Mouse (Mus musculus) activated CD4-positive, CD25-positive, alpha-beta regulatory T cell (primary cell): ENCODE data around the gene Akap14. TPM values are rescaled to one million over a fixed set of nuclear protein-coding genes. Genes with fewer than 3 reads are reported as not detected.

ENCODE experiments used
- polyA plus RNA-seq, 2 experiments: library from polyadenylated mRNA; unstranded; fragments of 100-300 nt; shearing (Covaris generic); gene quantifications; one replicate each; pipeline ENCODE4 v1.2.1; 2017

Akap14 gene
- under 1 TPM; 0.08 to 0.26 TPM for polyA plus RNA-seq

DNA sequence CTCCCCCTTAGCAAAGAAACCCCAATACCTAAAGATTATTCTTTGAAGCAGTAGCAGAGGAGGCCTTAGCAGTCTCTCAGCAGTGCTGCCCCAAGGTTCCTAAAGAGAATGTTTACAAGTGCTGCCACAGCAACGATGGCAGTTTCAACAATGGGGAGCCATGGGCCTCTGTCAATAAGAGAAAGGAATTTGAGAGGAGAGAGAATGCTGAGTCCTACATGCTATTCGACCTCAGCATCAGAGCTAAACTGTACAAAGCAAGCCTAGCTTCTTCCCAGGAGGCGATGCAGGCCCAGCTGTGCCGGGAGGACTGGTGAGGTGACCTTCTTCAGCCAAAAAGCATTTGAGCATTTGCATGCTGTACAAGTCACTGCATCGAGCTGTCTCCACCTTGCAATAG is at the start of gene Akap14:
Akap14 (minus strand) TSS at position 101 of the 400 bp plus-strand sequence.

DNA sequence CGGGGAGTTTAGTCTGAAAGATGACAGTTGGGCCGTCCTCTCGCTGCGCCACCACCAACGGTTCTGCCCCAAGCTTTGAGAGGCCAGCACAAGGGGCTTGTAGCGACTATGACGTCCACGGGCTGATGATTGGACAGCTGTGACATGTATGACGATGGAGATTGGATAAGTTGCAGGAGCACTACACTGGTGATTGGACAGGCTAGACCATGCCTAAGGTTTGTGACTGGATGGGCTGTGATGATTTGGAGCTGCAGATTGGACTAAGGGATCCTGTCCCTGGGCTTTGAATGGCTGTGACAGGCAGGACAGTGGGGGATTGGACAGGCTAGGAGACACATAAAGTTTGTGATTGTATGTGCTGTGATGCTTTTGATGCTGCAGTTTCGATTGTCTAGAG is 42.3 kb upstream of the Akap14 start, which contains the start of gene Gm9:
Gm9 (minus strand) TSS at position 101 of the 400 bp plus-strand sequence.

DNA sequence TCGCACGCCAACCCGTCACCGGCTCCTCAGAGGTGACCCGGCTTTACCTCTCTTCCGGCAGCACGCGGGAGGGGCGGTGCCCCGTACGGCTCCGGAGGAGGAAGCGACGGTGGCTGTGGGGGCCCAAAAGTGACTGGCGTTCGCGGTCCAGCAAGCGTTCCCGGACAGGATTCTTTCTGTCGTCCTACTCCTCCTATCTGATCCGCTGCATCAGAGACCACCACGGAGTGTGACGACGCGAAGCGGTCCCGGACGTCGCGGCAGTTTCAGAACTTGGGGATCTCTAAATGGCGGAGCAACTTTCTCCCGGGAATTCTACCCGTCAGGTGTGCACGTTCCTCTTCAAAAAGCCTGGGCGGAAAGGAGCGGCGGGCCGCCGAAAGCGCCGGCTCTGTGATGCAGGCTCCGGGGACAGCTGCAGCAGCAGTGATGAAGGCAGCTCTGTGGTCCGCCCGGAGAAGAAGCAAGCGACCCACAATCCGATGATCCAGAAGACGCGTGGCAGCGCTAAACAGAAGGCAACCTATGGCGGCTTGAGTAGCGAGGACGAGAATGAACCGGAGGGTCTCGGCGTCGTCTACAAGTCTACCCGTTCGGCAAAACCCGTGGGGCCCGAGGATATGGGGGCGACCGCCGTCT is 22.6 kb upstream of the Akap14 start, which contains the start of the genes Ndufa1 and Rnf113a1:
Ndufa1 (minus strand) TSS at position 59 of the 639 bp plus-strand sequence.
Rnf113a1 (plus strand) TSS at position 141 of the 639 bp plus-strand sequence.

DNA sequence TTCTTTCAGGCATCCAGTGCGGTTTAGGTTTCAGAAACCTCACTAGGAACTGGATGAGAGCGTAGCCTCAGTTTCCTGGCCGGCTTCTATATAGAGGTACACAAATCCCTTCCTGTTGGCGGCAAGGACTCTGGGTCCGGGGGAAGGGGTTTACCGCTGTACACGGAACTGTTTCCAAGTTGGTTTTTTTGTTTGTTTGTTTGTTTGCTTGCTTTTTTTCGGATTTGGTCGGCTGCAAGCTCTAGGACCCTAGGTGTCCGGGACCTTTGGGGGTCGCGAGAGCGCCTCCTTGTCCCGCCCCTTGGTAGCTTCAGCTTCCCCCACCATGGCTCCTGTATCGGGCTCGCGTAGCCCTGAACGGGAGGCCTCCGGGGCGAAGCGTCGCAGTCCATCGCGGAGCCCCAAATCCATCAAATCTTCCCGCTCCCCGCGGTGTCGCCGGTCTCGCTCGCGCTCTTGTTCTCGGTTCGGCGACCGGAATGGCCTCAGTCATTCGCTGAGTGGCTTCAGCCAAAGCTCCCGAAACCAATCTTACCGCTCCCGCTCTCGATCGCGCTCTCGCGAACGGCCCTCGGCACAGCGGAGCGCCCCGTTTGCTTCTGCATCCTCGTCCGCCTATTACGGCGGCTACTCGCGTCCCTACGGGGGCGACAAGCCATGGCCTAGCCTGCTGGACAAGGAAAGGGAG is 41.8 kb downstream of the Akap14 start, which contains the start of gene Nkap:
Nkap (plus strand) TSS at position 125 of the 688 bp plus-strand sequence.

DNA sequence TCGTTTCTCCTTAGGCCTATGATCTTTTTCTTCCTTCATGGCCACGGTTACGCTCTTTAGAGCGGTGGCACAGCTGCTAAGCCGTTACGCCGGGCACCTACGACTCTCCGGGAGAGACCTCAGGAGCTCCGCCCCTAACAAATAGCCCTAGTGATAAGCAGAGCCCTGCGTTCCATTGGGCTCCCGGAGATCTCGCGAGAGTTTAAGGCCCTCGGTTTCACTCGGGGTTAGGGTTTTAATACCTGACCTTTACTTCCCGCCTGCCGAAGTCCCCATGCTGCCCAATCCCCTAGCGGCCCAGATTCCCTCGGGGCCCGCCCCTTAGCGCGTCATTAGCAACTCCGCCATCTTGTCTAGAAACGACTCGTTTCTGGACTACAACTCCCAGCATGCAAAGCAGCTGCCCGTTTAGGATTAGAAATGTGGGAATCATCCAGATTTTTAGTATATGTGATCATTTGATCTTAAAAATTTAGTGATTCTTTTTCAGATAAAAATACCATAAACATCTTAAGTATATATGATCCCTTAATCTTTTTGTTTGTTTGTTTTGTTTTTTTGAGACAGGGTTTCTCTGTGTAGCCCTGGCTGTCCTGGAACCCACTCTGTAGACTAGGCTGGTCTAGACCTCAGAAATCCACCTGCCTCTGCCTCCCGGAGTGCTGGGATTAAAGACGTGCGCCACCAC is 58.3 kb downstream of the Akap14 start, which contains the start of gene Upf3b:
Upf3b (minus strand) TSS at position 130 of the 688 bp plus-strand sequence.

Other genes starting within 250 kb of the Akap14 start
- 100 to 1,000 TPM; 108 to 117 TPM for gene Sept6, start 177.0 kb downstream of the Akap14 start, polyA plus RNA-seq
- gene Sowahd, start 120.0 kb downstream of the Akap14 start, polyA plus RNA-seq = not detected
- 100 to 1,000 TPM; 448 to 584 TPM for gene Rpl39, start 83.4 kb downstream of the Akap14 start, polyA plus RNA-seq
- 10 to 100 TPM; 24.7 to 30.3 TPM for gene Upf3b, start 58.5 kb downstream of the Akap14 start, polyA plus RNA-seq
- 10 to 100 TPM; 20.1 to 25.1 TPM for gene Nkap, start 42.0 kb downstream of the Akap14 start, polyA plus RNA-seq
- gene Ndufa1, start 22.3 kb upstream of the Akap14 start, polyA plus RNA-seq = 100 to 1,000 TPM; 293 to 300 TPM
- gene Rnf113a1, start 22.4 kb upstream of the Akap14 start, polyA plus RNA-seq = 10 to 100 TPM; 10.3 to 15.5 TPM
- gene Gm9, start 42.2 kb upstream of the Akap14 start, polyA plus RNA-seq = not detected
- gene Rhox1, start 53.4 kb upstream of the Akap14 start, polyA plus RNA-seq = under 1 TPM in 1 of 2 experiments, not detected in 1; 0.33 TPM
- not detected for gene Rhox2a, start 76.1 kb upstream of the Akap14 start, polyA plus RNA-seq
- not detected for gene Rhox3a, start 81.1 kb upstream of the Akap14 start, polyA plus RNA-seq
- gene Rhox4a, start 96.5 kb upstream of the Akap14 start, polyA plus RNA-seq = not detected
- gene Rhox3a2, start 211.2 kb upstream of the Akap14 start, polyA plus RNA-seq = not detected
- under 1 TPM in 1 of 2 experiments, not detected in 1; 0.61 TPM for gene Rhox4a2, start 222.0 kb upstream of the Akap14 start, polyA plus RNA-seq
- not detected for gene Rhox2b, start 243.2 kb upstream of the Akap14 start, polyA plus RNA-seq